Mouse (Mus musculus): ENCODE measurements around the gene Mrpl20.
A peak's percentile ranks its signal among the peaks of the same experiment; 100 is the strongest.
"Not testable (repeated sequence)": the region's sequence is repeated elsewhere in the genome, so short reads cannot be mapped to it uniquely, and the experiment has no call there.

Mrpl20 gene

DNA sequence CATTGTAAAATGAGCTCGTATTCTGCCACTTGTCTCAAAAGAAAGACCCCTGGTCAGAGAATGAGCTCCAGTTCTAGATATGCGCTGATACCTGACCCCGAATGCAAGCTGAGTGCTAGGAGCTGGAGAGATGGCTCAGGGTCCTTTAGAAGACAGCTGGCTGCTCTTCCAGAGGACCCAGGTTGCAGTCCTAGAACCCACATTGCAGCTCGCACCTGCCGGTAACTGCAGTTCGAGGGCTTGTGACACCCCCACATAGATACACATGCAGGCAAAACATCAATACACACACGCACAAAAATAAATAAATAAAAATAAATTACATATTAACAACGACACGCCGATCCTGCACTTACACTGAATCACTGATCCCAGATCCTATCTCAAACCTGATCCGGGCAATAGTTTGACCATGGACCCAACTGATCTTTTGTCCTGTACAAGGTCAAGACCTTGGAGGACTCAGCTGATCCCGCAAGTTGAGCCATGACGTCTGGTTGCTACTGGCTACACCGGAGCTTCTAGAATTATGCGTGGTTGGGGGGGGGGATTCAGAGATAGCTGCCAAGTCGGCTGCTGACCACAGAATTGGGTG is 19.1 kb upstream of the Mrpl20 start:
- no peak for DNase-seq (ENCODE audit: low spot score)

DNA sequence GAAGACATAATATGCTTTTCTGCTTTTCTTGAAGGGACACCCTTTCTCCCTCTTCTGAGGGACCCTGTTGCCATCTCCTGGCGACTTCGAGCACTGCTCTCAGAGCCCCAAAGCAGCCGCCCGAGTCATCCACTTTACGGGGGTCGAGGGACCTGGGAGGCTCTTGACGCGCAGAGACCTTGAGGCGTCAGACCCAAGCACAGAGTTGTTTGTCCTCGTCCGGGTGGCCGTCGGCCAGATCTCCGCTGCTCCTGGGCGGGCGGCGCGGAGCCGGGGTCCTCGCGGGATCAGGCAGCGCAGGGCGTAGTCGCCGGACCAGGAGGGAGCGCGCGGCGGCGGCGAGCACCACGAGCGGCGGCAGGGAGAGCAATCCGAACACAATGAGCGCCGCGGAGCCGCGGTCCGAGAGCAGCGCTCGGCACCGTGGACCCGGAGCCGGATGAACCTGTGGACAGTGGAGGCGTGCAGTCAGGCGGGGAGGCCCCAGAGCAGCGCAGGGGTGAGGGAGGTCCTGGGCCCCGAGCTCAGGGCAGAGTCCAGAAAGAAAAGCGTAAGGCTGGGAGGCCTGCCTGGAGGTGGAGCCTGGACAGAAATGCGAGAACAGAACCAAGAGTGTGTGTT is 18.5 kb upstream of the Mrpl20 start:
- peak; percentile 87 for DNase-seq (ENCODE audit: low spot score)

DNA sequence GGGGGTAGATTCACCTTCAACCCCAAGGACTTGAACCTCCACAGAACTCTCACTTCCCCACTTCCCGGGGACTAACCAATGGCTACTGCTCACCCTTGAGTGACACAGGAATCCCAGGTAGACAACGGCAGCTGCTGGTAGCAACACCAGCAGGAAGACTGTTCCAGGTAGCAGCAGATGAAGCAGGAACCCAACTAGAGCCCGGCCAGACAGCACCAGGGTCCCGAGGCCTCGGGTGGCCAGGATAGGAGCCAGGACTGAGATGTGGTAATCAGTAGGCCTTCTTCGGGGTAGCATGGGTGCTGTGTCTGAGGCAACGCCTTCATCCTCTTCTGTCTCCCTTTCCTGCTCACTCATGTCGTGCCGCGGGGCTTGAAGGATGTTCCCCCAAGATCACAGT is 17.4 kb upstream of the Mrpl20 start:
- no peak for DNase-seq (ENCODE audit: low spot score)

- DNase-seq (ENCODE audit: low spot score) = no peak
These were observed 16.9 kb upstream of the Mrpl20 start, which contains the start of gene Tmem88b for GRCm38 (mm10) chr4:155785819-155786218. Gene Tmem88b, minus strand, starts transcription at chr4:155785874.

- no peak for DNase-seq (ENCODE audit: low spot score)
These were observed 14.4 kb upstream of the Mrpl20 start for GRCm38 (mm10) chr4:155788300-155788699.

DNA sequence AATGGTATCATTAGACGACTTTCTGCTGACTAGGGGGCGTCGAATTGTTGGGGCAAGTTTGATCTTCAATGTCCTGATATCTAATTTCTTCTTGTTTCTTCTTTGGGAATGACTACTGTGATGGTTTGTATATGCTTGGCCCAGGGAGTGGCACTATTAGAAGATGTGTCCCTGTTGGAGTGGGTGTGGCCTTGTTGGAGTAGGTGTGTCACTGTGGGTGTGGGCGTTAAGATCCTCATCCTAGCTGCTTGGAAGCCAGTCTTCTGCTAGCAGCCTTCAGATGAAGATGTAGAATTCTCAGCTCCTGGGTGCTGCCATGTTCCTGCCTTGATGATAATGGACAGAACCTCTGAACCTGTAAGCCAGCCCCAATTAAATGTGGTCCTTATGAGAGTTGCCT is 13.8 kb upstream of the Mrpl20 start:
- not testable (repeated sequence) for DNase-seq (ENCODE audit: low spot score)

- no peak for DNase-seq (ENCODE audit: low spot score)
These were observed 12.6 kb upstream of the Mrpl20 start, which contains the start of gene Ankrd65 for GRCm38 (mm10) chr4:155790021-155790489. Gene Ankrd65, plus strand, starts transcription at chr4:155790439.

DNA sequence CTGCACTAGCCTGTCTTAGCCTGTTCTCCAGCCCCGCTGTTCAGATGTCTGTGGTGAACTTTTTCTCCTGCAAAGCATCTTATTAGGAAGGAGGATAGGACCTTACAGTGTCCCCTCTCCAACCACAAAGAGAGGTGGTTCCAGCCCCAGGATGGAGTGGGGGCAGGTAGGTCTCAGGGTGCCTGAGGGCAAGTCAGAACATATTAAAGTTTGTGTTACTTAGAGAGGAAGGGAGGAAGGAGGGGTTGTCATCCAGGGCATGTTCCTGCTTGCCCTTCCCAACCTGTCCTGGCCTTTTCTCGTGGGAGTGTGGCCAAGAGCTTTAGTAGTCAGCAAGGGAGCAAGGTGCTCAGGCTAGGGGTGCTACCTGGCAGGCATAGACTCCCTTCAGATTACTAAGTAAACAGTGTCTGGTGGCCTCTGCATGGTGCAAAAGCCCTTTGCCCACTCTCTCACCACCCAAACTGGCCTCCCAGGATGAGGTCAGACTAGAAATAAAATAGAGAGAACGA is 12.0 kb upstream of the Mrpl20 start:
- DNase-seq (ENCODE audit: low spot score) = peak; percentile 11

DNA sequence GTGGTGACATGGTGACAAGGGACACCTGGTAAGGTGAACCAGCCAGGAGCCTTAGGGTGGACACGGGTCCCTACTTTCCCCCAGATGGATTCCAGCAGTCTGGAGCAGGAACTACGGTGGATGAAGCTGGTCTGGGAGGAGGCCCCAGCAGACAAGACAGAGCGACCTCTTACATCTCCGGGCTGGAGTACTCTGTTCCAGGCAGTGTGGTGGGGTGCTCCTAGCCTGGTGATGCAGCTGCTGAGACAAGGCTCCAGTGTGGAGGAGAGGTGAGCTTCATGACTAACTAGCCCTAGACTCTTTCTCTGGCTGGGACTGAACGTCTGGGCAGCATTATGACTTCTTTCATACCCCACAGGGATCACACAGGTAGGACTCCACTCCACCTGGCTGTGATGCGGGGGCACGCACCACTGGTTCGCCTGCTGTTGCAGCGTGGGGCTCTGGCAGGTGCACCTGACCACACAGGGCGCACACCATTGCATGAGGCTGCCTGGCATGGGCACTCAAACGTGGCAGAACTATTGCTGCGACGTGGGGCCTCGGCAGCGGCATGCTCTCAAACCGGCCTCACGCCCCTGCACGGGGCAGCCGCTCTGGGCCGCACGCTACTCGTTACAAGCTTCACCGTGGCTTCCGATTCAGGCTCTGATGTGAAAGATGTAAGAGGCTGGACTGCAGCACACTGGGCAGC is 11.3 kb upstream of the Mrpl20 start:
- DNase-seq (ENCODE audit: low spot score) = no peak

DNA sequence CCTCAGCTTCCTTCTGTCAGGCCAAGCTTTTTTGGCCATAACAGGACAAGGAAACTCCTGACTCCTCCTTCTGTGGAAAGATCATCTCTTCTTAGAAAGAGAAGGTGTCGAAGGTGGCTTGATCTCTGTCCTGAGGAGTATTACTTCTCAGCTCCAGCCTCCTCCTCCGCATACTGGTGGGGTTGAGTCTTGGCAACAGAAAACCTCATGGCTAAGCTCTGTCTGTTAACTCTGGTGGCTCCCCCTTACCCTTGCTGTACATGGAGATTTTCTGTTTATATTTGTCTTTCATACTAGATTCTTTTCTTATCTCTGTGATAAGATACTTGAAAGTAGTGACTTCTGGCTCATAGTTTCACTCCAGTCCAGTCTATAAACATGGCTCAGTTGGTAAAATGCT is 8.9 kb upstream of the Mrpl20 start:
- no peak for DNase-seq (ENCODE audit: low spot score)

DNA sequence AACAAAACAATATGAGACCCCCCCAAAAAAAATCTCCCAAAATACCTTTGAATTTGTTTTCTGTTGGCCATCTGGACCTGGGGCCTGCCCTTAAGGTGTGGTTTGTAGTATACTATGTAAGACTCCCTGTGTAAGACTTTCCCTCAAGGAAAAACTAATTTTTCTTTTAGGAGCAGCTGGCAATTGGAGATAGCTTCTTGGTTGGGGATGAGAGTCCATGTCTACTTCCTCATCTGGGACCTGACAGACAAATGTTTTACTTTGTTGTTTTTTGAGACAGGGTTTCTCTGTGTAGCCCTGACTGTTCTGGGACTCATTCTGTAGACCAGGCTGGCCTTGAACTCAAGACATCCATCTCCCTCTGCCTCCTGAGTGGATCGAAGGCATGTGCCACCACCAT is 603 bp upstream of the Mrpl20 start:
- no peak for DNase-seq (ENCODE audit: low spot score)

- DNase-seq (ENCODE audit: low spot score) = peak; percentile 95
These were observed 813 bp downstream of the Mrpl20 start for GRCm38 (mm10) chr4:155803340-155804041.

GRCm38 (mm10) chr4:155807841-155808240 is 5.2 kb downstream of the Mrpl20 start:
- DNase-seq (ENCODE audit: low spot score) = no peak

DNA sequence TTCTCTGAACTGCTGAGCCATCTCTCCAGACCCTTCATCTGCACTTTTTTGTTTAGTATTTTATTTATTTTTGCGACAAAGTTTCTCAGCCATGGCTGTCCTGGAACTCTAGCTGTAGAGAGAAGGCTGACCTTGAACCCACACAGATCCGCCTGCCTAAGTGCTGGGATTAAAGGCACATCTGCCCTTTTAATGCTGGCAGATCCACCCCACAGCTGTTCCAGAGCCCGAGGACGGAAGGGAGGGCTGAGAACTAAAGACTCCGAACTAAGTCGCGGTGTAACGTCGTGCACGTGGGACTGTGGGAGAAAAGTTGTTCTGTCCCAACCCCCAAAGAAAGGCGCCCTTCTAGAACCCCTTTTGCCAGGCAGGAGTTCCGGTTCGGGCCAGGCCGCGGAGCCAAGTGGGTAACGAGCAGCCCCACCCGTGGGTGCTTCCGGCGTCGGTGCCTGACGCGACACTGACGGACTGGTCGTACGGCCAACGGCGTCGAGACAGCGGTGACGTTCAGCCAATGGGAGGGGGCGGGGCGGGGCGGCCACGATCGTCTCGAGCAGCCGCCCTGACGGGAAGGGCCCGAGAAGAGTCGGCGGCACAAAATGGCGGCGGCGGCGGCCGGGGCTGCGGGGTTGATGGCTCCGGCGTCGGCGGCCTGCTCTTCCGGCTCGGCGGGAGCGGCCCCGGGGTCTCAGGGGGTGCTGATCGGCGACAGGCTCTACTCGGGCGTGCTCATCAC is 9.4 kb downstream of the Mrpl20 start, which contains the start of gene Ccnl2:
TSS of gene Ccnl2 (plus strand) at position 561 of the 736 bp plus-strand sequence.
- DNase-seq (ENCODE audit: low spot score) = peak; percentile 97

DNA sequence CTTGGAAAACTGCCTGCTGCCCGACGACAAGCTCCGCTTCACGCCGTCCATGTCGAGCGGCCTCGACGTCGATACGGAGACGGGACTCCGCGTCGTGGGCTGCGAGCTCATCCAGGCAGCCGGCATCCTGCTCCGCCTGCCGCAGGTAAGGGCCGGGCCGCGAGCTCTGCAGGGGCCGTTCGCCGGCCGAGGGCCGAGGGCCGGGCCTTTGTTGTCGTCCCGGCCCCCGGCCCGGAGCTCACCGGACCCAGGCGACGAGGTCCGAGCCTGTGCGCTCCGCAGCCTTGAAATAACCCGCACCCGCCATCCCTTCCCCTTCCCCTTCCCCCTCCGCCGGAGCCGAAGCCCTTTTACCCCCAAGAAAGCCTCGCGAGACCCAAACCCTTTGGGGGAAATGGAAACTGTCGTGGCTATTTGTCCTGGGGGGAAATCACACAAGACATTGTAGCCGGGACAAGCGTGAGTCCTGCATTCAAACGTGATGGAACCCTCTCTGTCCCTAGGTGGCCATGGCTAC is 10.0 kb downstream of the Mrpl20 start:
- DNase-seq (ENCODE audit: low spot score) = peak; percentile 23

- DNase-seq (ENCODE audit: low spot score) = no peak
These were observed 14.9 kb downstream of the Mrpl20 start for GRCm38 (mm10) chr4:155817533-155817932.

DNA sequence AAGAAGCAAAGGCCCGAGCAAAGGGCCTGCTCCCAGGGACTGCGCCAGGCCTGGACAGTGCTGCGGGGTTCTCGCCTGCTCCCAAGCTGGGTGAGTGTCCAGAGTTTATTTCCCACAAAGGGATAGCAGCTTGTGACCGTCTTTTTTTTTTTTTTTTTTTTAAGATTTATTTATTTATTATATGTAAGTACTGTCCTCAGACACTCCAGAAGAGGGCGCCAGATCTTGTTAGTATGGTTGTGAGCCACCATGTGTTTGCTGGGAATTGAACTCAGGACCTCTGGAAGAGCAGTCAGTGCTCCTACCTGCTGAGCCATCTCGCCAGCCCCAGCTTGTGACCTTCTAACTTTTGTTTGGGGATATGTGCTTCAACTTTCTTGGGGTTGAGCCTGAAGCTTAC is 18.3 kb downstream of the Mrpl20 start:
- peak; percentile 58 for DNase-seq (ENCODE audit: low spot score)

GRCm38 (mm10) chr4:155823443-155823842 is 20.8 kb downstream of the Mrpl20 start:
- DNase-seq (ENCODE audit: low spot score) = no peak

DNA sequence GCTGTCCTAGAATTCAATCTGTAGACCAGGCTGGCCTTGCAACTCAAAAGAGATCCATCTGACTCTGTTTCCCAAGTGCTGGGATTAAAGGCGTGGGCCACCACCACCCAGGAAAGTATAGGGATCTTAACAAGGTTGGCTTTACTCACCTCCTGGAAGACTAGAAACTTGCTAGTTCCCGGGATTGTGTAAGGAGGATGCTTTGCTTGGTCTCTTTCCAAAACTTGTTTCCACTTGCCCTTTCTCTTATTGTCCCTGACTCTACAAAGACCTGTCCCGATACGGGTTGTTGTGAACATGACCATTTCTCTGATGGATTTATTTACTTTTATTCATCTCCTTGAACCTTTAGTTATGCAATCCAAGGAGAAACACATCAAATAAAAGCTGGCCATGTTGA is 27.2 kb downstream of the Mrpl20 start:
- DNase-seq (ENCODE audit: low spot score) = no peak

GRCm38 (mm10) chr4:155830596-155830995 is 27.9 kb downstream of the Mrpl20 start:
- no peak for DNase-seq (ENCODE audit: low spot score)

DNA sequence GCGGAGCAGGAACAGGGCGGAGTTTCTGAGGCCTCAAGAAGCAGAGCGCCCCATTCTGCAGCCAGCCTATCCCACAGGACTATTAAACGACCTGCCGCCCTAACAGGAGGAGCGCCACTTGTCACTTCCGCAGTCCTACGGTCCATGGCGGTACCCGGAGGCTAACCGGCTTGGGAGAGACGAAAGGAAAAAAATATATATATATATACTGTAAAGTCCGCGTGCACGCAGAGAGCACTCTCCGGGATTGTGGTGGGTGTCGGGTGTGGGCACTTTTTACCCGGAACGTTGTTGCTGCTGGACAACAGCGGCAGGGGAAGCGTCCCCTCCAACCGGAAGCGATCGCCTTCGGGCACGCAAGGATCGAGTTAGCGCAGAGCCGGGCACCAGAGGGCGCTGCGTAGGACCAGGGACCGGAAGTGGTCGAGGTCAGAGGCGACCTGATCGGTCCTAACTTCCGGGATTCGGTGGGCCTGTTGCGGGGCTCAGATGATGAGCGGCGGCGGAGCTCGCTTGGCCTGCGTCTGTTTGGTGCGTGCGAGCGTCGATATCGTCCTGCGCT is 28.6 kb downstream of the Mrpl20 start, which contains the start of gene Aurkaip1:
TSS of gene Aurkaip1 (plus strand) at position 68 of the 562 bp plus-strand sequence.
- peak; percentile 99 for DNase-seq (ENCODE audit: low spot score)

All from embryo, embryonic 10 days (tissue).